Mouse (Mus musculus) lung, embryonic 14.5 days (tissue): ENCODE data around the gene Ubac1. TPM values are rescaled to one million over a fixed set of nuclear protein-coding genes. Genes with fewer than 3 reads are reported as not detected.
A peak's percentile ranks its signal among the peaks of the same experiment; 100 is the strongest.

Source experiments
- ATAC-seq: fragments of 200-750 bp; cut with Nextera tagmentation; 2 replicates; pipeline ENCODE4 v1.8.0; 2017; ENCODE audit warnings: mild to moderate bottlenecking, moderate TSS enrichment, moderate library complexity; ENCODE audit not compliant: insufficient read depth
- DNase-seq: peaks from one replicate; pipeline ENCODE4 v3.0.0-alpha.2; 2015
- H3K27ac ChIP-seq: fragments of 300-500 bp; sonication (generic); 2 replicates; pipeline ENCODE4 v1.5.1; 2014; ENCODE audit warnings: low read depth, mild to moderate bottlenecking, moderate library complexity
- H3K27me3 ChIP-seq: fragments of 300-500 bp; sonication (generic); 2 replicates; pipeline ENCODE4 v1.6.1; 2014; ENCODE audit warnings: low read length, control low read depth; ENCODE audit not compliant: insufficient read depth
- H3K36me3 ChIP-seq: fragments of 300-500 bp; sonication (generic); 2 replicates; pipeline ENCODE4 v1.6.1; 2014; ENCODE audit warnings: control low read depth; ENCODE audit not compliant: insufficient read depth
- H3K4me1 ChIP-seq: fragments of 300-500 bp; sonication (generic); 2 replicates; pipeline ENCODE4 v1.6.1; 2014; ENCODE audit warnings: antibody characterized with exemption, control low read depth; ENCODE audit not compliant: insufficient read depth
- H3K4me2 ChIP-seq: fragments of 300-500 bp; sonication (generic); 2 replicates; pipeline ENCODE4 v1.6.1; 2014; ENCODE audit warnings: mild to moderate bottlenecking
- H3K4me3 ChIP-seq: fragments of 300-500 bp; sonication (generic); 2 replicates; pipeline ENCODE4 v1.5.1; 2014; ENCODE audit warnings: low read depth, low read length
- H3K9ac ChIP-seq: fragments of 300-500 bp; sonication (generic); 2 replicates; pipeline ENCODE4 v1.6.1; 2014
- H3K9me3 ChIP-seq: fragments of 300-500 bp; sonication (generic); 2 replicates; pipeline ENCODE4 v1.6.1; 2016; ENCODE audit warnings: low read depth, low read length, control low read depth
- CTCF ChIP-seq: IDR thresholded peaks from 2 replicates; pipeline ENCODE4 v1.5.1; 2016; ENCODE audit warnings: antibody characterized with exemption, low read depth
- WGBS: fragments of 180-500 bp; shearing (Covaris S2); extraction: QIAGEN DNeasy Blood & Tissue Kit; methylation state at CpG from one replicate; pipeline ENCODE4 v1.1.7; 2014; 5-methylcytosine and 5-hydroxymethylcytosine counted together
- polyA plus RNA-seq: library from polyadenylated mRNA; unstranded; fragments of >200 nt; fragmentation: Nextera tagmentation; extraction: Ambion mirVana; gene quantifications from 2 replicates; pipeline ENCODE4 v1.2.1, GENCODE M21; 2014

Gene Ubac1
- polyA plus RNA-seq, 1 experiment from 2014 or later, result 80.8 TPM

GRCm38 (mm10) chr2:26024138-26025075 is 2.9 kb upstream of the Ubac1 start:
- peak; percentile 89 for TF ChIP-seq CTCF
- H3K27ac ChIP-seq, result no peak overlapping the region
- no peak overlapping the region for H3K4me3 ChIP-seq
- H3K9ac ChIP-seq, result no peak overlapping the region
- H3K9me3 ChIP-seq, result no peaks in the 10 kb centered on the region
- peak; percentile 71 for DNase-seq
- H3K36me3 ChIP-seq, result no peaks in the 10 kb centered on the region
- no peak overlapping the region for H3K4me2 ChIP-seq
- peaks cover 9% of the 10 kb centered on the region for H3K4me1 ChIP-seq
- peaks cover 4% of the 10 kb centered on the region; the same call in 1 of the 2 replicates for H3K27me3 ChIP-seq
- no peak for ATAC-seq
- WGBS, result 24% methylated on average over 4 of the region's 4 CpGs

- Histone ChIP-seq H3K27me3 (peaks cover 4% of the 10 kb centered on the region; the same call in 1 of the 2 replicates), H3K27ac (no peak overlapping the region), H3K36me3 (no peaks in the 10 kb centered on the region), H3K9ac (no peak overlapping the region), H3K4me2 (no peak overlapping the region), H3K4me3 (no peak overlapping the region), H3K4me1 (peaks cover 9% of the 10 kb centered on the region), H3K9me3 (no peaks in the 10 kb centered on the region)
- no peak for ATAC-seq
- 95% methylated on average over 1 of the region's 1 CpGs for WGBS
- DNase-seq, result no peak
- no peak for TF ChIP-seq CTCF
These were observed 1.1 kb upstream of the Ubac1 start for GRCm38 (mm10) chr2:26022626-26023025.

GRCm38 (mm10) chr2:26022258-26022565 is 665 bp upstream of the Ubac1 start:
- TF ChIP-seq CTCF, result no peak
- no peak for ATAC-seq
- 74% methylated on average over 8 of the region's 8 CpGs for WGBS
- Histone ChIP-seq H3K4me1 (peaks cover 9% of the 10 kb centered on the region), H3K4me2 (peak overlapping the region; percentile 59), H3K27me3 (peaks cover 4% of the 10 kb centered on the region; the same call in 1 of the 2 replicates), H3K9ac (peak overlapping the region; percentile 20; the same call in 1 of the 2 replicates), H3K9me3 (no peaks in the 10 kb centered on the region), H3K36me3 (no peaks in the 10 kb centered on the region), H3K27ac (no peak overlapping the region), H3K4me3 (peak overlapping the region; percentile 85; the same call in 1 of the 2 replicates)
- DNase-seq, result no peak

GRCm38 (mm10) chr2:26020714-26021560 is 610 bp downstream of the Ubac1 start:
- Histone ChIP-seq H3K4me2 (peak overlapping the region; percentile 84), H3K27ac (peak overlapping the region; percentile 90), H3K27me3 (no peaks in the 10 kb centered on the region), H3K4me1 (peaks cover 9% of the 10 kb centered on the region), H3K9me3 (no peaks in the 10 kb centered on the region), H3K4me3 (peak overlapping the region; percentile 85), H3K36me3 (peaks cover under 1% of the 10 kb centered on the region; the same call in 1 of the 2 replicates), H3K9ac (peak overlapping the region; percentile 76)
- 1% methylated on average over 38 of the region's 38 CpGs for WGBS
- ATAC-seq, result peak; percentile 36; the same call in 1 of the 2 replicates
- DNase-seq, result peak; percentile 52
- no peak for TF ChIP-seq CTCF

- peak overlapping the region; percentile 85; the same call in 1 of the 2 replicates for H3K4me3 ChIP-seq
- ATAC-seq, result no peak
- peaks cover 9% of the 10 kb centered on the region for H3K4me1 ChIP-seq
- DNase-seq, result no peak
- peaks cover 8% of the 10 kb centered on the region; the same call in 1 of the 2 replicates for H3K36me3 ChIP-seq
- peak overlapping the region; percentile 76; the same call in 1 of the 2 replicates for H3K9ac ChIP-seq
- H3K9me3 ChIP-seq, result no peaks in the 10 kb centered on the region
- H3K27ac ChIP-seq, result no peak overlapping the region
- H3K4me2 ChIP-seq, result peak overlapping the region; percentile 84
- TF ChIP-seq CTCF, result no peak
- no peaks in the 10 kb centered on the region for H3K27me3 ChIP-seq
- 79% methylated on average over 3 of the region's 3 CpGs for WGBS
These were observed 1.6 kb downstream of the Ubac1 start for GRCm38 (mm10) chr2:26019923-26020322.

- H3K27me3 ChIP-seq, result no peaks in the 10 kb centered on the region
- no peak overlapping the region for H3K27ac ChIP-seq
- ATAC-seq (no peak), DNase-seq (no peak)
- H3K4me3 ChIP-seq, result no peak overlapping the region
- peak overlapping the region; percentile 9; the same call in 1 of the 2 replicates for H3K9ac ChIP-seq
- H3K4me2 ChIP-seq, result peak overlapping the region; percentile 20; the same call in 1 of the 2 replicates
- WGBS, result 73% methylated on average over 4 of the region's 4 CpGs
- peaks cover 30% of the 10 kb centered on the region for H3K36me3 ChIP-seq
- no peak for TF ChIP-seq CTCF
- H3K4me1 ChIP-seq, result peaks cover 9% of the 10 kb centered on the region
- no peaks in the 10 kb centered on the region for H3K9me3 ChIP-seq
These were observed 4.2 kb downstream of the Ubac1 start for GRCm38 (mm10) chr2:26017326-26017725.

- ATAC-seq (peak; percentile 54; the same call in 1 of the 2 replicates), DNase-seq (no peak)
- Histone ChIP-seq H3K36me3 (peaks cover 67% of the 10 kb centered on the region), H3K9me3 (no peaks in the 10 kb centered on the region), H3K27me3 (no peaks in the 10 kb centered on the region), H3K4me2 (no peak overlapping the region; the same call in 1 of the 2 replicates), H3K4me1 (no peaks in the 10 kb centered on the region), H3K9ac (no peak overlapping the region), H3K27ac (no peak overlapping the region), H3K4me3 (no peak overlapping the region; the same call in 1 of the 2 replicates)
- WGBS, result 78% methylated on average over 3 of the region's 3 CpGs
- TF ChIP-seq CTCF, result no peak
These were observed 7.9 kb downstream of the Ubac1 start for GRCm38 (mm10) chr2:26013674-26014073.
